Mouse (Mus musculus) embryo, embryonic 10.5 days (tissue): ENCODE results near the gene Metrnl.

Experiments
- DNase-seq: peaks from one replicate; pipeline ENCODE4 v3.0.0-alpha.2; 2015; ENCODE audit warnings: low spot score

The Metrnl gene

GRCm38 (mm10) chr11:121685491-121686001 lies 15.8 kb upstream of the Metrnl start:
- DNase-seq: no peak

GRCm38 (mm10) chr11:121686091-121686490 lies 15.3 kb upstream of the Metrnl start:
- DNase-seq: no peak

DNA sequence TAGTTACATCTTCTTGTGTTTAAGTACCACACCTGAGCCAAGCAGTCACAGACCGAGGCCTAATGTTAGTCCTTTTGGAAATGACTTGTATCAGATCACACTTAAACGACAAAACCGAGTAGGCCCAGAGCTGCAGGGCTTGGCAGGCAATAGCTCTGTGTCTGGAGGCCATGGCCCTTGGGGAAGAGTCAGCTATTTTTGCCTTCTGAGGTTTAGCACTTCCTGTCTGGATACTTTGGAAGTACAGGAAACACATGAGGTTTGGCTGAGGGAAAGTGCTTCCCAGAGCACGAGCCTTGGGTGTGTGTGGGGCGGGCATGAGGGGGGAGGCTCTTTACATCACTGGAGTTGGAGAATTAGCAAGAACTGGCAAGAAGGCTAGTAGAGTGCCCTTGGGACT lies 14.7 kb upstream of the Metrnl start:
- DNase-seq: no peak

DNA sequence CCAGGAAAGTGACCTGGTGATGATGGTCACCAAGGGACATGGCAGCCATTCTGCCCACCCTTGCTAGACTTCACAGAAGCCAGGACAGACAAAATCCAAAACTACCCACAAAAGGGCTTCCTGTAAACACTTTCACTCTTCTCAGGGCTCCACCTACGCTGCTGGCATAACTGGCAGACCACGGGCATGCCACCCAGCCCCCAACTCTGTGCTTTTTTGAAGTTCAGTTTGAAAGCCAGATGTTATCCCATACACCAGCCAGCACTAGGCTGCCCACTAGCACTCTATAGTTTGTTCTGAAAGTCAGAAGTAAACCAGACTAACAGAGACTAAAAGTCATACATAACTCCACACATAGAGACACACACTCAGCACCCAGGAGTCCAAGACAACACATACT lies 13.3 kb upstream of the Metrnl start:
- no peak for DNase-seq

DNA sequence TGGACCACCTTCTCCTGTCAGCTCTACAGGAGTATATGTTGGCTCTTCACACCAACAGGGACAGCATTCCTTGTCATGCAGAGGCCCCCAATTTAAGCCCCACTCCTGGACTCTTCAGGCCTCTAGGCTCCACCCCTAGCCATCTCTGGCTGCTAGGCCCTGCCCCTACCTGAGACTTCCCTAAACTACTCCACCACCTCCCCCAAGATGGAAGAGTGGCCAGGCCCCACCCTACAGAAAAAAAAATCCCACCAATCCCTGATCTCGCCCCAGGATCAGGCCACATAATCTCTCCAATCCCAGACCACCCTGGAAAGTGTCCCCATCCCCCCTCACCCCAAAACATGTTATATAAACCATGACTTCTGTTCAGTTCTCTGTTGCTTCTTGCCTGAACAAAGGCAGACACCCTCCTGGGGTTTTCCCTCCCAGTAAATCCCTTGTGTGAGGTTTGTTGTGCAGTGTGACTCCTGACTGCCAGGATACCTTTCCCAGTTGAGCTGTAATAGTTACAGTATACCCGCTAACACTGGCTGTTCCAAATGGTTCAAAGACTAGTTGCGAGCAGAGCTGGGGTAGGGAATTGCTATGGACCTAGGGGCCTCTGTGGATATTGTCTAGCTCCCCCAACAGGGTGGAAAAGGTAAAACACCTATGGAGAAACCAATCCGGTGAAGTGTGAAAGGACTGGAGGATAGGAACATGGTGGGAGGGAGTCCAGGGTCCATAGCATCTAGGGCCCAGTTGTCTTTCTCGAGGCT lies 5.9 kb upstream of the Metrnl start:
- DNase-seq: no peak

- DNase-seq: no peak
Measured at GRCm38 (mm10) chr11:121697271-121697670, 4.1 kb upstream of the Metrnl start.

DNA sequence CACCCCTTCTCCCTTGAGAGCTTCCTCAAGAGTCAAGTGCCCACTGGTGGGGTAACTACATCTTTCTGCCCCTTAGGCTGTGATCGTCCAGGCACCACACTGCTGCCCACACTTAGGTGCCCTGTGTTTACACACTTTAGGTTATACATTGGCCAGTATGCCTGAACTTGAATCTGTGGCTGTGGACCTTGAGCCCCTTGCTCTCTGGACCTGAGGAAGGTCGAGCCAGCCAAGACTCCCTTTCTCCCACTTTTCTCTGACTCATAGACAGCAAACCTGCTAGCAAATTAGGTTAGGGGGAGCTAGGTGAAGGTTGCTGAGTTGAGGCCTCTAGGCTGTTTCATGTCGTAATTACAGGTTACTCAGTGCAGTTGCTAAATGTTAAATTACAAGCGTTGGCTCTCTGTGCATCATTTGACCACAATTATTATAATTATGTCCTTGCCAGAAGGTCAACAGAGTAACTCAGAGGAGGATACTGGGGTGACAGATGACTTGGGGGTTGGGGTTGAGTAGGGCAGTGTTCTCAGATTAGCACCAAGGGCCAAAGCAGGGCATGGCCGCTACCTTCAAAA lies 2.9 kb upstream of the Metrnl start:
- DNase-seq: no peak

GRCm38 (mm10) chr11:121702111-121702894 lies 959 bp downstream of the Metrnl start:
- peak; percentile 87 for DNase-seq

DNA sequence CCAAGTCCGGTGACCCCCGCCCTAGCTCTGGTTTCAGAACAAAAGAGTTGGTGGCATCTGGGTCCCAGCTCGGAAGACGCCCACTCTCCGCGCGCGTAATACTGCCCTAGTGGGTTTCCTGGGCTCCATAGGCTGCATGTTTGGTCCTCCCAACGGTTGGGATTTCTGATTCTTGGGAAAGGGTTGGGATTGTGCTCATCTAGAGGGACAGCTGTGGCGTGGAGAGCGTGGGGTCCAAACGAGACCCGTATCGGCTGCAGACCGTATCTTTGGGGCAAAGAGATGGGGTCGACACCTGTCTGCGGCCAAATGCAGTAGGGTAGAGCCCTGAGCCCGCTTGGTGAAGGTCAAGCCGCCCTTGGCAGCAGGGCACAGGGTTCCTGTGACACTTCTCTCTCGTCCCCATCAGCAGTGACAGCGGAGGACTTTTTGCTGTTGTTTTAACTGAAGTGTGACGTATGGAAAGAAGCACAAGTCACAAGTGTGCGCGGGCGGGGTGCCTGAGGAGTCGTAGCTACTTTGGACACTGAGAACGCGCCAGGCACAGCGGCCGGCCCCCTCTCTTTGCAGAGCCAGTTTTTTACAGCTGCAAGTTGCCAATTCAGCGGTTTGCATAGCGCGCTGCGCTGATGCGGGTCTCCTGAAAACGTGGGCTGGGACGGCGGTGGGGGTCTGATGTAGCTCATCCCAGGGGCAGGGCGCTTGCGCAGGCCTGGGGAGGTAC lies 1.7 kb downstream of the Metrnl start:
- peak; percentile 60 for DNase-seq

DNA sequence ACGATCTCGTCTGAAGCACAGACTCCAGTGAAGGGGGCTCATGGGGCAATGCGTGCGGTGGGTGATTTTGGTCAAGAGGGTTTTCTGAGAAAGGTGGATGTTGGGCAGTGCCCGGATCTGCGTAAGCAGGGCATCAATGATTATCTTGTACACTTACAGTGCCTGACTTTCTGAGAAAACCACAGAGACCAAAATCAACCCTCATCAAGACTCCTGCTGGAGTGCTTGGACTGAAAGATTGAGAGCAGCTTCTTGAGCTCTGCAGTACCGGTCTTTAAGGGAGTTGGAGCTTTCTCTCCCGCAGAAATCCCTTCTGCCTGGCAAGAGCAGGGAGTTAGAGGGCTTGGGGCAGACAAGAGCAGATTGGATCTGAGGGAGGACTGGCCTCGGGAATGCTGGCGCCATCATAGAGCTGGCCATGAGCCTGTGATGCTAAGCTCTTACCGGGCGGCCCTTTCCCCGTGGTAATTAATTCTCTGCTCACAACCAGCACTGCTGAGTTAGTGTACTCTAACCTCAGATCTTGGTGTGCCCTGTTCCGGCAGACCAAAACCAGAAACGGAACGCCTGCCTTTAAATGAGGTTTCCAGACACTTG lies 2.4 kb downstream of the Metrnl start:
- DNase-seq: peak; percentile 10

DNA sequence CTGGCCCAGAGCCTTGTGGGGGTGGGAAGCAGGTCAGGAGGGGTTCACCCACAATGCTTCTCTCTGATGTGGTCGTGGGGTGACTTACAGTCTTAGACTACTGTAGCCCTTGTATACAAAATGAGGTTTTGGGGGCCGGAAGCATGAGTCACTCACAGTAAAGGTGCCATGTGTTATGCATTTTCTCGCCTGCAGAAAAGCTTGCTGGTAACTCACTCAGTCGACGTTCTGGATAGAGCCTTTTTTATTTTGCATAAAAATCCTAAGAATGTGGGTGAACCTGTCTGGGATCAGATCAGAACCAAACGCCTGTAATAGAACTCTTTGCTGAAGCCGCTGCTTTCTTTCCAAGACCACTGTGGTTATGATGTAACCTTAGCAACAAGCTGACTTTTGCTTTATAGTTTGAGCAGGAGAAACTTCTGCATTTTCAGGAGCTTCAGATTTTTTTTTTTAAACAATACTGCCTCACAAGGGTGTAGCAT lies 5.2 kb downstream of the Metrnl start:
- peak; percentile 5 for DNase-seq

DNA sequence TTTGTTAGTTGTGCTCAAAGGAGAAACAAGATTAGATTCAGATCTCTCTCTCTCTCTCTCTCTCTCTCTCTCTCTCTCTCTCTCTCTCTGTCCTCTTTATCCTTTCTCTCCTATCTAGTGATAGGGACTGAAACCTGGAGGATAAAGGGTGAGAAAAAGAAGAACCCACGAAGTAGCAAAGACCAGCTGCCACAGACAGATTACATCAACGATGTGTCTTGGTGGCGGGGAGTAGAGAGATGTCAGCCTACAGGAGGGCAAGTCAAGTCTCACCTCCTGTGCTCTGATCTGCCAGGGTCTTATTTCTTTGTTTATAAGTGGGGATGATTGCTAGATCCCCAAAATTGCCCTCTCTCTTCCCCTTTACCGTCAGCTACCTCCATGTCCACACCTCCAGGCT lies 7.9 kb downstream of the Metrnl start:
- DNase-seq: no peak

DNA sequence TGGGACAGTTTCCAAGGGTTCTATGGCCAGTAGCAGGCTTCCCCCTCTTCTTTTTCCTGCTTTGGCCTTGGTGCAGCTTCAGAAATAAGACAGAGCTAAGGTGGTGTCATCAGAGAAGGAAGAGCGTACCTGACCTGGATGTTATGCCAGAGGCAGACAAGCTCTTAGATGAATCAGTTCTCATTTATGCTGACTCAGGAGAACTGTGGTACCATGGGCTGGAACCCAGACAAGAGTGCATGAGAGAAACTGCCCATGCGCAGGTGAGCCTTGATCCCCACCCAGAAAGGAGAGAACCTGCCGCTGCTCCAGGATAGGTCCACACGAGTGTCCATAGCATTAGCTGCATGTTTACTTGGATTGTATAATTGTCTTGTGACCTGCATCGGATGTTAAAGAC lies 8.9 kb downstream of the Metrnl start:
- DNase-seq: no peak

DNA sequence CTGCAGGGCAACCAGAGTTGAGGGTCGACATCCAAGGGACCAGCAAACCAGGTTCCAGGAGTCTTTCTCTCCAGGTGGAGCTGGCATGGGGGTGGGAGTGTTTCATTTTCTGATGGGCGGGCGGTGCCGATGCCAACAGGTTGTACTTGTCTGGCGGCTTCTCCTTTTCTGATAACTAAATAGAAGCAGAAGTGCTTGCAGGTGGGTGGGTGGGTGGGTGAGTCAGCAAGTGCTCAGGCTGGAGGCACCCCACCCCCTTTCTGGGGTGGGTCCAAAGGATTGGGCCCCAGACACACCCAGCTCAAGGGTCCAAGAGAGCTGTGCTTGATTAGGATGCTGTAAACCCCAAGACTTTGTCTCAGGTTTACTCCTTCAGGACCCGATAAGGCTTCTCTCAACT lies 11.6 kb downstream of the Metrnl start:
- DNase-seq: no peak

DNA sequence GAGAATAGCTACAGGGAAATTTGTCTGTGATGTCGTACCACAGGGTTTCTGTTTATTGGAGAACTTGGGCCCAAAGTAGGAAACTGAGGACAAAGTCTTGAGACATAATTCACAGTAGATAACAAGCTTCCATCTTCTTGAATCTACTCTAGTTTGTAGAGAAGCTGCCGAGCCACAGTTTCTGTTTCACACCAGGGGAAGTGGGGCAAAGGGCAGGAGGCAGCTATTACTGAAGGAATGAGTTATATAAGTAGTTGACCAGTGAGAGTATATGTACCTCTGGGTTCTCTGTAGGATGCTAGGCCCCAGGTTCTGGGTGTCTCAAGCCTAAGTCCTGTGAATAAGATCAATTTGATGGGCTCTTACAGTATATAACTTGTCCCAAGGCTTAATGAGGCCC lies 12.2 kb downstream of the Metrnl start:
- no peak for DNase-seq

DNA sequence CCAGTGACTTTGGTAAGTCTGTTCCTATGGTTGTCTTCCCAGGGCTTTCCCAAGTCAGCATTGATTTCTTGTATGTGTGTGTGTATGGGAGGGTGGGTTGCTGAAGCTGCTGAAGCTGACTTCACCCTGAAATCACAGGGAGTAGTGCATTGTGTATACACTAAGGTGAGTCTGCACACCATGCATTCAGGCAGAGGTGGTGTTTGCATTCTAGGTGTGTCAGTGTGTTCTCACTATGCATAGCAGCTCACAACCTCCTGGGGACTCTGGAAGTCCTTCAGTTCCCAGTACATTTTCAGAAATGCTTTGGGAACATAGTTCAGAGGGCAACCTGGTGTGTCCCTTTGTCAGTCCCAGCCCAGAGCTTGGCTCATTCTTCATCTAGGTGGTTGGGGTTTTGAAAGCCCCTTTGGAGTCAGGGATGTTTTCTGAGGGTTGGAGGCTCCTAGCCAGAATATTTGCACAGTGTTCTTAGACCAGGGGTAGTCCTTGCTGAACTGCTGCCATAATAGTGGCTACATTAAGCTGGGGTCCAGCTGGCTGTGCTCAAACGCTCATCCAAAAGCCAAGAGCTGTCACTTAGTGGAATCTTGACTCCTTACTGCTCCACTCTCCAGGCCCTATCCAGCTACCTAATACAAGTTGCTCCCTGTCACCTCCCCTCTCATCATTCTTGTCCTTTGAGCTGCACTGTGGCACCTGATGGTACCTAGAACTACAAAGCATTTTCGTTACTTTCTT lies 13.6 kb downstream of the Metrnl start:
- no peak for DNase-seq

- DNase-seq: no peak
Measured at GRCm38 (mm10) chr11:121717724-121718123, 16.4 kb downstream of the Metrnl start.

- DNase-seq: no peak
Measured at GRCm38 (mm10) chr11:121720752-121721151, 19.4 kb downstream of the Metrnl start.

- no peak for DNase-seq
Measured at GRCm38 (mm10) chr11:121722434-121722833, 21.1 kb downstream of the Metrnl start.

- no peak for DNase-seq
Measured at GRCm38 (mm10) chr11:121726625-121727024, 25.3 kb downstream of the Metrnl start.

GRCm38 (mm10) chr11:121734184-121734583 lies 32.8 kb downstream of the Metrnl start:
- DNase-seq: no peak
